Mouse (Mus musculus) stomach, embryonic 14.5 days (tissue): ENCODE data around the gene Prkca. TPM values are rescaled to one million over a fixed set of nuclear protein-coding genes. Genes with fewer than 3 reads are reported as not detected.

Experiments
- ATAC-seq: fragments of 200-750 bp; cut with Nextera tagmentation; 2 replicates; pipeline ENCODE4 v1.8.0; 2017; ENCODE audit warnings: low read depth, moderate TSS enrichment; ENCODE audit not compliant: insufficient number of reproducible peaks, insufficient read depth, low FRiP score
- H3K27ac ChIP-seq: fragments of 300-500 bp; sonication (generic); 2 replicates; pipeline ENCODE4 v1.5.1; 2014; ENCODE audit warnings: mild to moderate bottlenecking, low read length, moderate library complexity, mixed read lengths
- H3K27me3 ChIP-seq: fragments of 300-500 bp; sonication (generic); 2 replicates; pipeline ENCODE4 v1.6.1; 2014; ENCODE audit warnings: low read length, control low read depth, mixed read lengths; ENCODE audit not compliant: control insufficient read depth, insufficient read depth
- H3K36me3 ChIP-seq: fragments of 300-500 bp; sonication (generic); 2 replicates; pipeline ENCODE4 v1.6.1; 2014; ENCODE audit warnings: mild to moderate bottlenecking, control low read depth, low read length, moderate library complexity, mixed read lengths; ENCODE audit not compliant: control insufficient read depth, insufficient read depth
- H3K4me1 ChIP-seq: fragments of 300-500 bp; sonication (generic); 2 replicates; pipeline ENCODE4 v1.6.1; 2014; ENCODE audit warnings: low read length, control low read depth, mixed read lengths; ENCODE audit not compliant: control insufficient read depth, insufficient read depth
- H3K4me2 ChIP-seq: fragments of 300-500 bp; sonication (generic); replicated peaks from 2 replicates; pipeline ENCODE4 v1.6.1; 2014; ENCODE audit warnings: low read depth, low read length, control low read depth
- H3K4me3 ChIP-seq: fragments of 300-500 bp; sonication (generic); 2 replicates; pipeline ENCODE4 v1.5.1; 2014; ENCODE audit warnings: low read depth, low read length, control low read depth
- H3K9ac ChIP-seq: fragments of 300-500 bp; sonication (generic); replicated peaks from 2 replicates; pipeline ENCODE4 v1.6.1; 2014; ENCODE audit warnings: low read depth, mild to moderate bottlenecking, control low read depth, low read length, moderate library complexity, mixed read lengths
- H3K9me3 ChIP-seq: fragments of 300-500 bp; sonication (generic); 2 replicates; pipeline ENCODE4 v1.6.1; 2016; ENCODE audit warnings: low read depth, low read length, control low read depth; ENCODE audit not compliant: control insufficient read depth
- WGBS: fragments of 180-500 bp; shearing (Covaris S2); extraction: QIAGEN DNeasy Blood & Tissue Kit; methylation state at CpG from one replicate; pipeline ENCODE4 v1.1.7; 2014; 5-methylcytosine and 5-hydroxymethylcytosine counted together
- polyA plus RNA-seq: library from polyadenylated mRNA; unstranded; fragments of >200 nt; fragmentation: Nextera tagmentation; extraction: Ambion mirVana; gene quantifications from 2 replicates; pipeline ENCODE4 v1.2.1, GENCODE M21; 2014

The Prkca gene
- polyA plus RNA-seq, 1 experiment from 2014 or later: 8.6 TPM

DNA sequence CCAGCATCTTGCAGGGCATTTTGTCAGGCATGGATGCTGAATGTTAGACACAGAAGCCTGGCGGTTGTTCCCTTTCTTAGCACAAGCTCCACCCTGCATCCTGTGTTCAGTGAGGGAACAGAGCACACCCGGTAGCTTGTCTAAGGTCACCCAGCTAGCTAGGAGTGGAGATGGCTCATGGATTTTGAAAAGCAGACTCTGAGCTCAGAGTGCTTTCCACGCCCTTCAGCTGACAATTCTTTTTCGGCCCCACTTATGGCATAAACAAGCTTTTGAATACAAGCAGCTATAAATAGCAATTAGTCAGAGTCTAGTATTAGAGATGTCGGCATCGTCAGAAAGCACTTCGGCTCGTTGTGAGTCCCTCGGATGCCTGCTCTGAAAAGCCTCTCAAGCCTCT lies 178.0 kb downstream of the Prkca start:
- Histone ChIP-seq H3K9me3 (peaks cover 3% of the 10 kb centered on the region; the same call in 1 of the 2 replicates), H3K9ac (no peak overlapping the region)
- WGBS: 53% methylated on average over 9 of the region's 9 CpGs

GRCm38 (mm10) chr11:108162639-108163038 lies 181.1 kb downstream of the Prkca start:
- no peak overlapping the region for H3K4me2 ChIP-seq
- peaks cover 5% of the 10 kb centered on the region; the same call in 1 of the 2 replicates for H3K4me1 ChIP-seq
- no peaks in the 10 kb centered on the region for H3K36me3 ChIP-seq
- no peak overlapping the region for H3K27ac ChIP-seq
- H3K4me3 ChIP-seq: no peak overlapping the region
- H3K9me3 ChIP-seq: peaks cover 3% of the 10 kb centered on the region; the same call in 1 of the 2 replicates
- no peak overlapping the region for H3K9ac ChIP-seq
- no peak for ATAC-seq
- WGBS: 87% methylated on average over 1 of the region's 1 CpGs
- no peaks in the 10 kb centered on the region for H3K27me3 ChIP-seq

More for the DNA sequence above, 178.0 kb downstream of the Prkca start:
- Histone ChIP-seq H3K4me3 (no peak overlapping the region), H3K27ac (no peak overlapping the region), H3K4me2 (no peak overlapping the region), H3K36me3 (no peaks in the 10 kb centered on the region), H3K27me3 (no peaks in the 10 kb centered on the region), H3K4me1 (peaks cover 5% of the 10 kb centered on the region; the same call in 1 of the 2 replicates)
- no peak for ATAC-seq

GRCm38 (mm10) chr11:108162110-108162509 lies 181.6 kb downstream of the Prkca start:
- Histone ChIP-seq H3K9ac (no peak overlapping the region), H3K36me3 (no peaks in the 10 kb centered on the region), H3K9me3 (peaks cover 3% of the 10 kb centered on the region; the same call in 1 of the 2 replicates), H3K27me3 (no peaks in the 10 kb centered on the region), H3K4me2 (no peak overlapping the region), H3K4me3 (no peak overlapping the region), H3K4me1 (peaks cover 5% of the 10 kb centered on the region; the same call in 1 of the 2 replicates), H3K27ac (no peak overlapping the region)
- no peak for ATAC-seq
- WGBS: 59% methylated on average over 4 of the region's 4 CpGs

GRCm38 (mm10) chr11:108160056-108160455 lies 183.7 kb downstream of the Prkca start:
- Histone ChIP-seq H3K9me3 (peaks cover 3% of the 10 kb centered on the region; the same call in 1 of the 2 replicates), H3K4me3 (no peak overlapping the region), H3K4me1 (no peaks in the 10 kb centered on the region), H3K27ac (no peak overlapping the region), H3K27me3 (no peaks in the 10 kb centered on the region), H3K4me2 (no peak overlapping the region), H3K36me3 (no peaks in the 10 kb centered on the region), H3K9ac (no peak overlapping the region)
- ATAC-seq: no peak
- 88% methylated on average over 7 of the region's 7 CpGs for WGBS

- WGBS: 95% methylated on average over 3 of the region's 3 CpGs
- no peak overlapping the region for H3K4me3 ChIP-seq
- H3K9me3 ChIP-seq: peaks cover 3% of the 10 kb centered on the region; the same call in 1 of the 2 replicates
- no peak overlapping the region for H3K9ac ChIP-seq
- H3K36me3 ChIP-seq: no peaks in the 10 kb centered on the region
- H3K4me1 ChIP-seq: no peaks in the 10 kb centered on the region
- ATAC-seq: no peak
- H3K27me3 ChIP-seq: no peaks in the 10 kb centered on the region
- no peak overlapping the region for H3K27ac ChIP-seq
- no peak overlapping the region for H3K4me2 ChIP-seq
These were observed 185.7 kb downstream of the Prkca start for GRCm38 (mm10) chr11:108158046-108158445.

DNA sequence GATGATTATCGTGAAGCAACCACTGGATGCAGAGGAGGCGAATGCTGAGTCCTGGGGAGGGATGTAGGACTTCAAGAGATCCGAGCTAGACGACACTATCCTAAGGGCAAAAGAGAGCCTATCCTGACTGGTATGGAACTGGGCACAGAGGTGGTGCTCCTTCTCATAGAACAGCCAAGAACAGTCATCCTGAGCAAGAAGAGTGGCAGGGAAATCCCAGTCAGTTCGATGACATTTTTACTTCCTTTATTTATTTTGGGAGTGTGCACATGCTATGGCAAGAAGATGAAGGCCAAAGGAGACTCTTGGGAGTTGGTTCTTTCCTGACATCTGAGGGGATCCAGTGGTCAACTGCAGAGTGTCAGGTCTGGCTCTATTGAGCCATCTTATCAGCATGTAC lies 186.7 kb downstream of the Prkca start:
- 94% methylated on average over 5 of the region's 5 CpGs for WGBS
- Histone ChIP-seq H3K36me3 (no peaks in the 10 kb centered on the region), H3K9me3 (peaks cover 3% of the 10 kb centered on the region; the same call in 1 of the 2 replicates), H3K4me3 (no peak overlapping the region), H3K27ac (no peak overlapping the region), H3K27me3 (no peaks in the 10 kb centered on the region), H3K9ac (no peak overlapping the region), H3K4me1 (no peaks in the 10 kb centered on the region), H3K4me2 (no peak overlapping the region)
- ATAC-seq: no peak

DNA sequence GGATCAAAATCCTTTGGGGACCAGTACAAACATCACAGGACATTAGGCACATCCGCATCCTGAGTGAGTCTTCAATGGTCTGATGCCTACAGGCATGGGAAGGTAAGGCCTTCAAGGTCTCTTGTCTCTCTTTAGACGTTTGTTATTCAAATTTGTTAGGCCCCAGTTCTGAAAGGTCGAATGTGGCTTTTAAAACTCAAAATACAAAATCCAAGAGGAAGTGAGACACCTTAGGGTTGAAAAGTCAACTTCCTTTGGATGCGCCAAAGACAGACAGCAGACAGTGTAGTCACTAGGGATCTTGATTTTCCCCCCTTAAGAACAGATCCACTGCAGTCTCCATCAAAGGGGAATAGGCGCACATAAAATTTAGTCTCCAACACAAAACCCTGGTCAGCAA lies 187.6 kb downstream of the Prkca start:
- no peaks in the 10 kb centered on the region for H3K4me1 ChIP-seq
- 79% methylated on average over 5 of the region's 5 CpGs for WGBS
- ATAC-seq: no peak
- H3K27me3 ChIP-seq: no peaks in the 10 kb centered on the region
- no peak overlapping the region for H3K9ac ChIP-seq
- H3K36me3 ChIP-seq: no peaks in the 10 kb centered on the region
- H3K27ac ChIP-seq: no peak overlapping the region
- H3K4me2 ChIP-seq: no peak overlapping the region
- no peak overlapping the region for H3K4me3 ChIP-seq
- peaks cover 3% of the 10 kb centered on the region; the same call in 1 of the 2 replicates for H3K9me3 ChIP-seq

GRCm38 (mm10) chr11:108155088-108155580 lies 188.6 kb downstream of the Prkca start:
- 88% methylated on average over 8 of the region's 8 CpGs for WGBS
- no peak for ATAC-seq
- H3K4me2 ChIP-seq: no peak overlapping the region
- no peaks in the 10 kb centered on the region for H3K36me3 ChIP-seq
- H3K4me1 ChIP-seq: no peaks in the 10 kb centered on the region
- no peak overlapping the region for H3K27ac ChIP-seq
- H3K4me3 ChIP-seq: no peak overlapping the region
- H3K9me3 ChIP-seq: peaks cover 3% of the 10 kb centered on the region; the same call in 1 of the 2 replicates
- no peaks in the 10 kb centered on the region for H3K27me3 ChIP-seq
- no peak overlapping the region for H3K9ac ChIP-seq
